Mouse (Mus musculus): ENCODE results near the gene Slc34a3.
A peak's percentile ranks its signal among the peaks of the same experiment; 100 is the strongest.

Slc34a3 gene

GRCm38 (mm10) chr2:25225811-25226379 lies 8.3 kb downstream of the Slc34a3 start:
- no peak for DNase-seq (ENCODE audit: low spot score in 2 of 2)

DNA sequence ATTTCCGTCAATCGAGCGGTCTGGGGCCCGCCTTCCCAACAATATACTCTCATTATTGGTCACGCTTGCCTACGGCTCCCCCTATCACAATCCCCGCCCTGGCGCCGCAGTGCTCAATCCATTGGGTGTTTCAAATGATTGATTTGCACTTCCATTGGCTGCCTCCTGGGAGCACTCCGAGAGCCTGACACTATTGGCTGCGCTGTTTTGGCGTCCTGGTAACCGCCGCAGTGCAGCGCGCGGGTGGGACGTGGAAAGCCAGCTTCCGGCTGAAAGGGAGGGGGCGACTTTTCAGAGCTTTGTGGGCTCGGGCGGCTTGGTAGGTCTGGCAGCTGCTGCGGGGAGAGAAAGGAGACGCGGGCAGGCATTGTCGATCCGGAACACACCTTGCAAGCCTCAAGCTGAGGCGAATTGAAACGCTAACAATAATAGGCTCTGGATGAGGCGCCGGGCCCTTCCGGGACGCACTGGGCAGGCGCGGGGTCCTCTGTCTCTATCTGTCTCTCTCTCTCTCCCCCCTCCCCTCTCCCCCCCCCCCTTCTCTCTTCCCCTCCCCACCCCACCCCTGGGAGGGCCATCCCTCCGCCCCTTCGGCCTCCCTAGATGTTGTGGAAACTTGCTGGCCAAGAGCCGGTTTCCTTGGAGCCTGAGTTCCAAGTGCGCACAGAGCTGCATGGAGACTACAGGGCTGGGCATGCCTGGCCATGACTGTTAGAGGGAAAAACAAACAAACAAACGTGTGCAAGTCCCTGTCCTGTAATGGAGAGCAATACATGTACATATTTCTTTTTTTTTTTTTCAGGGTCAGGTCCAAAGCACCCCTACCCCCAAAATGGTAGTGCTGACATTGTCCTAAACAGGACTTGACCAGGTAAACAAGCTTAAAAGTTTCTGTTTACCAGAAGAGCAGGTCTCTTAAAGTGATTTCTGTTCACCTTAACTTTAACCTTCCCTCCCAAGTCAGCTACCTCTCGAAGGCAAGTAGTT lies 9.1 kb downstream of the Slc34a3 start:
- DNase-seq (ENCODE audit: low spot score in 2 of 2), result peak; percentile 99 to 100

DNA sequence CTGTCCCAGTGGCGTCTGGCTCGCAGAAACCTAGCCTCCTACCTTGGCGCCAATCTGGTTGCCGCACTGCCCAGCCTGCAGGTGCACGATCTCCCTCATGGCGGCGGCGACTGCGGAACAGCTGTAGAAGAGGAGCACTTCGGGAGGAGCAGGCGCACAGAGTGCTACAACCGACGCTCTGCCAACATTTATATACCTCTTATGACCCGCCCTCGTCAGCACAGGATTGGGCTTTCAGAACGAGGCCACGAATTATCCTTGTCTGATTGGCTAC lies 9.7 kb downstream of the Slc34a3 start, which contains the start of gene Tubb4b:
TSS of gene Tubb4b (minus strand) at position 211 of the 274 bp plus-strand sequence.
- no peak for DNase-seq (ENCODE audit: low spot score in 2 of 2)

DNA sequence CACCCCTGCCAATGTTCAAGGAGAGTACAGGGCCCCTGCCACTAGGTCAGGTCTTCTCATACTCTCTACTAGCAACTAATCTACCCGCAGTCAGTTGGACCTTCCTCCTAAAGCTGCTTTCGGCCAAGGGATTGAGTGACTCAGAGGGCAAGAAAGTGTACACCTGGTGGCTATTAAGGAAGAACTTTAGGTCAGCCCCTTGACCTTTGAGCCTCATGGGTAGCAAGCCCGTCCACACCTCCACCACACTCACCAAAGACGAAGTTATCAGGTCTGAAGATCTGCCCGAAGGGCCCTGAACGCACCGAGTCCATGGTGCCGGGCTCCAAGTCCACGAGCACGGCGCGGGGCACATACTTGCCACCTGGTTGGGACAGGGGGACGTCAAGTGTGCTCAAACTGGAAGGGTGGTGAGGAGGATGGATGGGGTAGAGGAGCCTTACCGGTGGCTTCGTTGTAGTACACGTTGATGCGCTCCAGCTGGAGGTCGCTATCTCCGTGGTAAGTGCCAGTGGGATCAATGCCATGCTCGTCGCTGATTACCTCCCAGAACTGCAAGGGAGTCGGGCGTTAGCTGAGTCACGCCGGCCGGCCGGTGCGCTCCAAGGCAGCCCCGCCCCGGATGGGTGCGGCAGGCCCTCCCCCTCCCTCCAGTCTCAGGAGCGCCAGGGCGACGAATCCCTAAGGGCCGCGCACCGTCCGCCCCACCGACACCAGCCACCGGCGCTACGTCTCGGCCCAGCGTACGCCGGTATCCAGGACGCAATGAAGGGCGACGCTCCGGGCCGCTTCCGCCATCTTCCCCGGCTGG lies 10.3 kb downstream of the Slc34a3 start:
- peak in 1 of 2 experiments; percentile 73 for DNase-seq (ENCODE audit: low spot score in 2 of 2)

GRCm38 (mm10) chr2:25221331-25221772 lies 12.8 kb downstream of the Slc34a3 start:
- no peak for DNase-seq (ENCODE audit: low spot score in 2 of 2)

GRCm38 (mm10) chr2:25218445-25218844 lies 15.7 kb downstream of the Slc34a3 start, which contains the start of gene Fam166a:
TSS of gene Fam166a (plus strand) at chr2:25218745.
- no peak for DNase-seq (ENCODE audit: low spot score in 2 of 2)

DNA sequence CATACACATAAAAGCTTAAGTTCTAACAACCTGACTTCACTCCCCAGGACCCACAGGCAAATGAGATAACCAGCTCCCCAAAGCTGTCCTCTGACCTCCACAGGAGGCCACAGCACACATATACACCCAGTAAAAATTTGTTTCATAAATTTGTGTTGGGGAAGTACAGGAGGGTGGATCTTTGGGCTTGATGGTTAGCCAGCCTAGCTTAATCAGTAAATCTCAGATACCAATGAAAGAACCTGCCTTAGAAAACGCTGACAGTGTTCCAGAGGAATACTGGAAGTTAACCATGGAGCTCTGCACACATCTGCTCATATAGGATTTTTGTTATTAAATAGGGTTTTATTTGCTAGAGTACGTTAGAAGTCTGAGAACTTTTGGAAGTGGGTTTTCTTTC lies 16.5 kb downstream of the Slc34a3 start:
- no peak for DNase-seq (ENCODE audit: low spot score in 2 of 2)

DNA sequence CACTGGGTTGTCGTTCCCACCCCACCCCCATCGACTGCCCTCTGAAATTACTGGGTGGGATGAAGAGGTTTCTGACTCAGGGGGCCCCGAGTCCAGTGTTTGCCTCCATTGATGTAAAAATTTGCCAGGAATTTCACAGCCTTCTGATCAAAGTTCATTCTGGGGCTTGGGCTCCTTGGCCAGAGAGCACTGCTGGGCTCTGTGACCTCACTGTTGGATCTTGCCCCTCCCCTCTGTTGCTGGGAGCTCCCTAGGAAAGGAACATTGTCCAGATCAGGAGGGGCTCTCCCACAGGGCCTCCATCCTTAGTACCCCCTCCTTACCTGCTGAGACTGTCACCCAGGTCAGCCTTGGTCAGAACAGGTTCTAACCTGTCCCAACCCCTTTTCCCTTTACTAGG lies 19.7 kb downstream of the Slc34a3 start, which contains the start of gene Stpg3:
TSS of gene Stpg3 (minus strand) at position 194 of the 400 bp plus-strand sequence.
- DNase-seq (ENCODE audit: low spot score in 2 of 2), result no peak

DNA sequence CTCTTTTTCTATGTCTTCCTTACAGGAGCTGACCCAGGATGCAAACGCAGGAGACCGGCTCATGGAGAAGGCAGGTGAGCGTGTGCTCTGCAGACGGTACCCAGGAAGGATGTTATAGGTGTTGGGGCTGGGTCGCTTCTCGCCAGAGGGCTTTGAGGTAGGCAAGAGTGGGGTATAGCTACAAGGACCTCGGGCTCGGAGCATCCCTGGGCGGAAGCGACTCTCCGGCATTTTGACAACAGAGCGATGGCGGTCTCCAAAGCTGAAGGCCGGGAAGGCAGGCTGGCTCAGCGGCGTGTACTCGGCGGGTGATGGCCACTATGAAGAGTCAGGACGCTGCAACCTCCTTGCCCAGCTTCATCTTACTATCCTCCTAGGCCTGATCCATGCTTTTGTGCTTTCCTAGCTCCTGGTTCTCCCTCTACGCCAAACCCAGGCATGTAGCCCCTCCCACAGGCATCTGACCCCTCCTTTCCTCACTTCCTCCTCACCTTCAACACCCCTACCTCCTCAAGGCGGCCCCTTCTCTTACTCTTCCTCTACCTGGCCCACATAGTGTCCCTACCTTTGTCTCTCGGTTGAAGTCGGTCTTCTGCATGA lies 20.8 kb downstream of the Slc34a3 start:
- DNase-seq (ENCODE audit: low spot score in 2 of 2), result no peak

DNA sequence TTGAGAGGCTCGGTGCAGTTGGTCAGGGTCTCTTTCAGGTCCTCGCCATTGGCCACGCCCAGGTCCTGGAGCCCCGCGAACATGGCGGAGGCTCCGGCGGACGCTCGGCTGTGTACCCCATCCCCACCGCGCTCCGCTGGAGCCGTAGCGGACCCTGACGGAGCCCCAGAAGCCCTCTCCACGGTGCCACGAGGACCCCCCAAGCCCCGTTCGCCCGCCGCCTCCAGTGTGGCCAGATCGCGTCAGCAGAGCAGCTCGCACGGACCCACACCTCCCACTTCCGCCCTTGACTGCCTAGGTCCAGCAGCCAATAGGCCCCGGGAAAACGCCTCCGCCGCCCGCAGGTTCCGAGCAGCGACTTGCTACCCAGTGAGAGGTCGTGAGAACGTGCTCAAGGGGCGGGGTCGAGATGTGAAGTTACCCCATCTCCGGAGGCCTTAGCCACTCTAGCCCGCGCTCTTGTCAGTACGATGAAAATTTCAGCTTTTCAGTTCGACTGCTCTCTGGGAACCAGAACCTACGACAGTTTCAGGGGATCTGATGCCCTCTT lies 23.0 kb downstream of the Slc34a3 start, which contains the start of gene Nelfb:
TSS of gene Nelfb (minus strand) at position 369 of the 550 bp plus-strand sequence.
- peak; percentile 84 to 85 for DNase-seq (ENCODE audit: low spot score in 2 of 2)

DNA sequence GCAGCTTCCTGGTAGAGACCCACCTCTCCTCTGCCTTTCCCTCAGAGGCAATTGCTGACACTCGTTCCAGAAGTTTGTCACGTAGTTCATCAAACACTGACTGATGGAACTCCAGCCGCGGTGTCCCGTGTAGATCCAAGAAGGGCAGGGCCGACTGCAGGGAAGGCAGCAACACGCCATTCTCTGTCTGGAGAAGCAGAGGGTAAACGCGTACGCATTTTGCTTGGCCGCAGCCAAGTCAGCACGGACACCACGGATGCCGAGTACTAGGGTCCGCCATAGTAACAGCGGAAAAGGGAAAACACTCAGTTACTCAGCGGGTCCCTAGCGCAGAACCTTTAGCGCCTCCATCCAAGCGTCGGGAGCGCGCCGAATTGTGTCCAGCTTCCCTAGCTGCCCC lies 23.5 kb downstream of the Slc34a3 start:
- no peak for DNase-seq (ENCODE audit: low spot score in 2 of 2)

GRCm38 (mm10) chr2:25207593-25207992 lies 26.6 kb downstream of the Slc34a3 start:
- DNase-seq (ENCODE audit: low spot score in 2 of 2), result no peak

GRCm38 (mm10) chr2:25203631-25204214 lies 30.4 kb downstream of the Slc34a3 start:
- DNase-seq (ENCODE audit: low spot score in 2 of 2), result no peak

- no peak for DNase-seq (ENCODE audit: low spot score in 2 of 2)
Measured at GRCm38 (mm10) chr2:25200631-25201030, 33.5 kb downstream of the Slc34a3 start.

GRCm38 (mm10) chr2:25197946-25198345 lies 36.2 kb downstream of the Slc34a3 start:
- no peak for DNase-seq (ENCODE audit: low spot score in 2 of 2)

- DNase-seq (ENCODE audit: low spot score in 2 of 2), result no peak
Measured at GRCm38 (mm10) chr2:25197191-25197590, 37.0 kb downstream of the Slc34a3 start.

DNA sequence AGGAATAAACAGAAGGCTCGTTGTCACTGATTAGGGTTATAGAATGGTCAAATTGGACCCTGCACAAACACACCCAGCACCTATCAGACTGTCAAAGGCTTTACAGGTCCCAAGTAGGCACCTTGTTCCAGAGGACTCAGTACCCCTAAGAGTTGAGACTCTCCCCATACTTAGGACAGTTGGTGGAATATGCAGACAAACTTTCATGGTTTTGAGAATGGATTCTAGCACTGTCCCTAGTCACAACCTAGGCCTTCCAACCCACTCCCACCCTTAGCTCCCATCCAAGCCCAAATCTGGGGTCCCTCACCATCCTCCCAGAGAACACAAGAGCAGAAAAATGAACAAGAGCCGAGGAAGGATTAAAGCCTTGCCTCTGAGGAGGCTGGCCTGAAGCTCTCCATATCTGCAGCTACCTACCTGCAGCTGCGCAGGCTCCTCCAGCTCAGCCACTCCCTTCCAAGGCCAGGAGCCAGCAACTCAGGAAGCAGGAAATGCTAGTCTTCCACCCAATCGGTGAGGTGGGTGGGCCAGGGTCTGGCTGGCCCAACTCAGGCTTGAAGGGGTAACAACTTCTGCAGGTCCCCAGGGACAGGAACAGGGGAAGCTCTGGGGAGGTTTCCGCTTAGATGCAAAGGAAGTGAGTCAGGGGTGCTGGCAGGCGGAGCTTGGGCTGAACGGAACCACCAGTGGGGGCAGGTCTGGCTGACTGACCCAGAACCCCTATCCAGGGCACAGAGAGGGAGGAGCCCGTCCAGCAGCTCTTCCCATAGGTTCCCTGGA lies 37.8 kb downstream of the Slc34a3 start, which contains the start of gene Tor4a:
TSS of gene Tor4a (minus strand) at position 715 of the 783 bp plus-strand sequence.
- DNase-seq (ENCODE audit: low spot score in 2 of 2), result no peak

DNA sequence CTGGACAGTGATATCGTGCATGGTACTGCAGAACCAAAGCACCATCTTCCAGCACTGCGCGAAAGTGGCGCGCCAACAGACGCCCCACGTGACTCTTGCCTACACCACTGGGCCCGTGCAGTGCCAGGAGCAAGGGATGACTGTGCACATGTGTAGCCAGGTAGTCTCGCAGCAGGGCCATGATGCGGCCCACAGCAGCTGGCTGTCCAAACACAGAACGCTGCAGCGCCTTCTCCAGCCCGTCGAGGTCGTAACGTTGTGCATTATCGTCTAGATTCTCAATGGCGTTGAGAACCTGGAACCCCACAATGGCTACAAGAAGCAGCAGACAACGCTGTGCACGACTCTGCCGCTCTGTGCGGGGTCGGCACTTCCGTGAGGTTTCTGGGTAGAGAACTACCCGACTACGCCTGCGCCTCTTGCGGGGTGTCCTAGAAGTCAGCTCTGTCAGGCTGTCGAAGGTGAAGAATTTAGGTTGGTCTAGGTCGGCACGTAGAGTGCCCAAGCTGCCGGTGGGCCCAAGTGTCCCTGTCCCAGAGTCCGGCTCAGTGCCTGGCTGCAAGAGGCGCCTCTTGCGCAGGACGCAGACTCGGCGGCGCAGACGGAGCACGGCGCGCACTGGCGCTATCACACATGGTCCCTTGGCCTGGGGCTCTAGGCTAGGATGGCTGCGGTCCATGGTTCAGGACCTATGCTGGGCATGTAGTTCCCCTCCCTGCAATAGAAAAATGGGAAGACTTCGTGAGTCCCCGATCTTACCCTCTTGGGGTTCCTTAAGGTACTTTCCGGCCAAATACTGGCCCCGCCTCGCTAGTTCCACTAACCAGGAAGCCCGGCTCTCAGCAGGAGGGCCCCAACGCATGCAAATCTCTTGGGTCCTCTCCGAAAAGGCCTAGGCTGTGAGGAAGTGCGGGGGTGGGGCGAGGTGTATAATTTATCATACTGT lies 38.7 kb downstream of the Slc34a3 start:
- DNase-seq (ENCODE audit: low spot score in 2 of 2), result no peak
